Mouse (Mus musculus): Measurements from ENCODE around the gene Fig4. TPM values are rescaled to one million over a fixed set of nuclear protein-coding genes. Genes with fewer than 3 reads are reported as not detected.

Gene Fig4
- polyA plus RNA-seq, 1 experiment, result not detected

DNA sequence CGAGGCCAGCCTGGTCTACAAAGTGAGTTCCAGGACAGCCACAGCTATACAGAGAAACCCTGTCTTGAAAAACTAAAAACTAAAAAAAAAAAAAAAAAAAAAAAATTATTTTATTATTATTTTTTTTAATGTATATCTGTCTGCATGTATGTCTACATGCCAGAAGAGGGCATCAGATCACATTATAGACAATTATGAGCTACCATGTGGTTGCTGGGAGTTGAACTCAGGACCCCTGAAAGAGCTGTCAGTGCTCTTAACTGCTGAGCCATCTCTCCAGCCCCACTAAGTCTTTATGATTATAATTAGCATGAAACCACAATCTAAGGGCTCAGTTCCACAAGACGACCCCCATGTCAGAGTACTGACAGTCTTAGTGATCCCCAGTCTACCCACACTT, 152.6 kb downstream of the Fig4 start:
- no peak overlapping the region for H3K27ac ChIP-seq (ENCODE audit: insufficient read depth, low read depth, low read length)
- 79% methylated on average over 2 of the region's 2 CpGs for WGBS
- H3K4me1 ChIP-seq (ENCODE audit: control insufficient read depth, insufficient read depth, low read length), result peaks cover 8% of the 10 kb centered on the region
- H3K4me3 ChIP-seq (ENCODE audit: insufficient read depth, low read depth, low read length), result no peak overlapping the region
- TF ChIP-seq CTCF (IDR thresholded peaks at IDR 0.05; ENCODE audit: insufficient read depth, low read depth, low read length) (no peak), POLR2A (IDR thresholded peaks at IDR 0.05; ENCODE audit: insufficient read depth, low read depth, low read length) (no peak)

- 87% methylated on average over 3 of the region's 3 CpGs for WGBS
- TF ChIP-seq CTCF (IDR thresholded peaks at IDR 0.05; ENCODE audit: insufficient read depth, low read depth, low read length), result no peak
- TF ChIP-seq POLR2A (IDR thresholded peaks at IDR 0.05; ENCODE audit: insufficient read depth, low read depth, low read length), result no peak
- H3K4me1 ChIP-seq (ENCODE audit: control insufficient read depth, insufficient read depth, low read length), result peaks cover 11% of the 10 kb centered on the region
- H3K4me3 ChIP-seq (ENCODE audit: insufficient read depth, low read depth, low read length), result no peak overlapping the region
- no peak overlapping the region for H3K27ac ChIP-seq (ENCODE audit: insufficient read depth, low read depth, low read length)
Measured at GRCm38 (mm10) chr10:41149307-41149706, 153.8 kb downstream of the Fig4 start.

- H3K27ac ChIP-seq (ENCODE audit: insufficient read depth, low read depth, low read length), result no peak overlapping the region
- 79% methylated on average over 2 of the region's 2 CpGs for WGBS
- TF ChIP-seq CTCF (IDR thresholded peaks at IDR 0.05; ENCODE audit: insufficient read depth, low read depth, low read length) (no peak), POLR2A (IDR thresholded peaks at IDR 0.05; ENCODE audit: insufficient read depth, low read depth, low read length) (no peak)
- H3K4me3 ChIP-seq (ENCODE audit: insufficient read depth, low read depth, low read length), result no peak overlapping the region
- H3K4me1 ChIP-seq (ENCODE audit: control insufficient read depth, insufficient read depth, low read length), result peaks cover 6% of the 10 kb centered on the region; the same call in 1 of the 2 replicates
Measured at GRCm38 (mm10) chr10:41146141-41146540, 156.9 kb downstream of the Fig4 start.

Other genes with a start within 250 kb of the Fig4 start
- gene Gpr6, start 231.0 kb downstream of the Fig4 start, polyA plus RNA-seq (2012; ENCODE audit: insufficient read depth, insufficient read length, low replicate concordance, missing spikeins), result not detected in 2 replicates
- gene Ak9, start 720 bp upstream of the Fig4 start, polyA plus RNA-seq (2012; ENCODE audit: insufficient read depth, insufficient read length, low replicate concordance, missing spikeins), result not detected in 2 replicates
- not detected in 2 replicates for gene Zbtb24, start 147.1 kb upstream of the Fig4 start, polyA plus RNA-seq (2012; ENCODE audit: insufficient read depth, insufficient read length, low replicate concordance, missing spikeins)
- gene Mical1, start 173.1 kb upstream of the Fig4 start, polyA plus RNA-seq (2012; ENCODE audit: insufficient read depth, insufficient read length, low replicate concordance, missing spikeins), result not detected in 2 replicates
- gene Smpd2, start 187.1 kb upstream of the Fig4 start, polyA plus RNA-seq (2012; ENCODE audit: insufficient read depth, insufficient read length, low replicate concordance, missing spikeins), result not detected in 2 replicates
- gene Ppil6, start 187.2 kb upstream of the Fig4 start, polyA plus RNA-seq (2012; ENCODE audit: insufficient read depth, insufficient read length, low replicate concordance, missing spikeins), result not detected in 2 replicates
- gene Cd164, start 216.2 kb upstream of the Fig4 start, polyA plus RNA-seq (2012; ENCODE audit: insufficient read depth, insufficient read length, low replicate concordance, missing spikeins), result 502 TPM in 1 of 2 replicates, not detected in the other

All from olfactory bulb, adult 2 months (tissue).